ENCODE assay signal across 9 mouse cellular contexts in genomic region chr4:133309948-133310347, GRCm38 (mm10). TPM values are rescaled to one million over a fixed set of nuclear protein-coding genes. Genes with fewer than 3 reads are reported as not detected.
DNase-seq lines count a peak whose midpoint lies in the region; ATAC-seq lines count a peak whose summit lies in the region.
"Had no signal": no experiment of that assay in that cellular context is flagged by ENCODE, and none has a peak within 500 bp of the region (broad histone marks: within the 10 kb centered on the region; RNA-seq: fewer than 3 reads in every experiment).

No protein-coding gene starts in this region.

- H3K4me3 ChIP-seq in intestine, embryonic 14.5 days (ENCODE audit: low read depth, low read length), result no peak overlapping the region
- H3K4me3 ChIP-seq in intestine, embryonic 16.5 days (ENCODE audit: low read length), result no peak overlapping the region
- H3K4me3 ChIP-seq: stomach, embryonic 15.5 days had no signal

- WGBS in intestine, embryonic 14.5 days, result 1% methylated on average over 3 of the region's 3 CpGs
- 0% methylated on average over 3 of the region's 3 CpGs for WGBS in intestine, embryonic 16.5 days

- H3K9ac ChIP-seq in intestine, embryonic 14.5 days (ENCODE audit: low read length), result no peak overlapping the region
- no peak overlapping the region for H3K9ac ChIP-seq in intestine, embryonic 16.5 days (ENCODE audit: low read depth, low read length)
- H3K9ac ChIP-seq: stomach, embryonic 15.5 days had no signal

- H3K27ac ChIP-seq in intestine, embryonic 14.5 days (ENCODE audit: low read depth), result no peak overlapping the region
- no peak overlapping the region for H3K27ac ChIP-seq in intestine, embryonic 16.5 days (ENCODE audit: low read length)
- H3K27ac ChIP-seq: stomach, embryonic 15.5 days had no signal

- ATAC-seq in intestine, embryonic 14.5 days (replicated peaks; ENCODE audit: low FRiP score, low TSS enrichment, low read depth), result no peak
- no peak for ATAC-seq in intestine, embryonic 16.5 days
- ATAC-seq in erythroblast, adult 5-6 weeks (replicated peaks; ENCODE audit: low FRiP score, poor library complexity, severe bottlenecking), result peak; percentile 86

- no peak overlapping the region for H3K4me2 ChIP-seq in intestine, embryonic 14.5 days (ENCODE audit: low read length)
- no peak overlapping the region for H3K4me2 ChIP-seq in intestine, embryonic 16.5 days (ENCODE audit: low read depth, low read length)
- H3K4me2 ChIP-seq: stomach, embryonic 15.5 days had no signal

- H3K9me3 ChIP-seq in intestine, embryonic 14.5 days (ENCODE audit: control insufficient read depth, low read length), result no peaks in the 10 kb centered on the region
- H3K9me3 ChIP-seq in intestine, embryonic 16.5 days (ENCODE audit: control insufficient read depth, low read length), result no peaks in the 10 kb centered on the region
- H3K9me3 ChIP-seq: stomach, embryonic 15.5 days had no signal

- intact Hi-C loops in left cerebral cortex, postnatal 4 days (cut with DNase I), result loop anchor here (2.0 kb wide), 1 partner anchor 141 kb away; no protein-coding TSS in a partner anchor

- peak; percentile 98 for DNase-seq in intestine, embryonic 14.5 days (ENCODE audit: low spot score)
- peak; percentile 79 to 84 for DNase-seq in adrenal gland, postnatal 4 days (ENCODE audit: low spot score in 2 of 2)
- DNase-seq in hindlimb bud, embryonic 11.5 days (ENCODE audit: extremely low spot score, low read depth, low spot score), result peak; percentile 61
- peak; percentile 90 for DNase-seq in left cerebral cortex, postnatal 4 days
- DNase-seq in ovary, postnatal 10 days (ENCODE audit: low spot score), result peak; percentile 90
- DNase-seq in thymus, postnatal 10 days (ENCODE audit: low spot score in 2 of 2), result peak; percentile 70 to 92

- H3K36me3 ChIP-seq in intestine, embryonic 14.5 days (ENCODE audit: control insufficient read depth, insufficient read depth, low read length), result peaks cover 23% of the 10 kb centered on the region
- no peaks in the 10 kb centered on the region for H3K36me3 ChIP-seq in intestine, embryonic 16.5 days (ENCODE audit: control insufficient read depth, insufficient read depth, low read length)

- no peaks in the 10 kb centered on the region for H3K4me1 ChIP-seq in intestine, embryonic 14.5 days (replicated peaks; ENCODE audit: control insufficient read depth, insufficient read depth, low read length)
- 0 out of 2 replicates have a peak, but pooled peaks cover under 1% of the 10 kb centered on the region for H3K4me1 ChIP-seq in intestine, embryonic 16.5 days (ENCODE audit: control insufficient read depth, insufficient read depth, low read length)
- H3K4me1 ChIP-seq: stomach, embryonic 15.5 days had no signal

- H3K27me3 ChIP-seq in intestine, embryonic 14.5 days (replicated peaks; ENCODE audit: control insufficient read depth, insufficient read depth, low read length), result no peaks in the 10 kb centered on the region
- no peaks in the 10 kb centered on the region for H3K27me3 ChIP-seq in intestine, embryonic 16.5 days (replicated peaks; ENCODE audit: control insufficient read depth, insufficient read depth, low read length)
- H3K27me3 ChIP-seq: stomach, embryonic 15.5 days had no signal

RNA-seq across cellular contexts. Expression of gene Tmem222, which starts 32.4 kb away (rescaled TPM):
- polyA plus RNA-seq in intestine, embryonic 14.5 days (2014; fragmentation: Nextera tagmentation; extraction: Ambion mirVana), result 84.6 and 89.7 TPM in 2 replicates
- 69.8 and 75.7 TPM in 2 replicates for polyA plus RNA-seq in intestine, embryonic 16.5 days (2015; fragmentation: Nextera tagmentation; extraction: Ambion mirVana)
- total RNA-seq in adrenal gland, postnatal 4 days (2021), result 10 to 100 TPM; 65.5 to 78.0 TPM
- 9.8 and 22.3 TPM in 2 replicates for total RNA-seq in erythroblast, adult 5-6 weeks (2015; ENCODE audit: low replicate concordance)
- 1.5 and 6.7 TPM in 2 replicates for total RNA-seq in erythroblast, adult 5-6 weeks (2017; ENCODE audit: low replicate concordance)
- total RNA-seq in left cerebral cortex, postnatal 4 days (2021), result 10 to 100 TPM; 73.7 to 74.9 TPM

RNA-seq across cellular contexts. Expression of gene Wdtc1, which starts 43.3 kb away (rescaled TPM):
- polyA plus RNA-seq in intestine, embryonic 14.5 days (2014; fragmentation: Nextera tagmentation; extraction: Ambion mirVana), result 16.7 and 18.2 TPM in 2 replicates
- 11.4 and 12.8 TPM in 2 replicates for polyA plus RNA-seq in intestine, embryonic 16.5 days (2015; fragmentation: Nextera tagmentation; extraction: Ambion mirVana)
- total RNA-seq in adrenal gland, postnatal 4 days (2021), result 10 to 100 TPM; 36.3 to 39.9 TPM
- total RNA-seq in erythroblast, adult 5-6 weeks (2015; ENCODE audit: low replicate concordance), result 8.6 and 9.6 TPM in 2 replicates
- 8.4 and 18.3 TPM in 2 replicates for total RNA-seq in erythroblast, adult 5-6 weeks (2017; ENCODE audit: low replicate concordance)
- 10 to 100 TPM; 52.0 to 52.9 TPM for total RNA-seq in left cerebral cortex, postnatal 4 days (2021)

RNA-seq across cellular contexts. Expression of gene Sytl1, which starts 47.0 kb away (rescaled TPM):
- polyA plus RNA-seq in intestine, embryonic 14.5 days (2014; fragmentation: Nextera tagmentation; extraction: Ambion mirVana), result 1.5 and 2.2 TPM in 2 replicates
- polyA plus RNA-seq in intestine, embryonic 16.5 days (2015; fragmentation: Nextera tagmentation; extraction: Ambion mirVana), result 3.0 and 4.0 TPM in 2 replicates
- 1 to 10 TPM; 1.5 to 2.4 TPM for total RNA-seq in adrenal gland, postnatal 4 days (2021)
- total RNA-seq in erythroblast, adult 5-6 weeks (2015; ENCODE audit: low replicate concordance), result 0.96 and 1.0 TPM in 2 replicates
- total RNA-seq in erythroblast, adult 5-6 weeks (2017; ENCODE audit: low replicate concordance), result 0.28 and 1.4 TPM in 2 replicates
- total RNA-seq in left cerebral cortex, postnatal 4 days (2021), result under 1 TPM; 0.42 to 0.44 TPM

RNA-seq across cellular contexts. Expression of gene Slc9a1, which starts 59.6 kb away (rescaled TPM):
- 11.0 and 11.6 TPM in 2 replicates for polyA plus RNA-seq in intestine, embryonic 14.5 days (2014; fragmentation: Nextera tagmentation; extraction: Ambion mirVana)
- 9.1 and 9.2 TPM in 2 replicates for polyA plus RNA-seq in intestine, embryonic 16.5 days (2015; fragmentation: Nextera tagmentation; extraction: Ambion mirVana)
- 10 to 100 TPM; 52.9 to 54.4 TPM for total RNA-seq in adrenal gland, postnatal 4 days (2021)
- 6.5 and 9.8 TPM in 2 replicates for total RNA-seq in erythroblast, adult 5-6 weeks (2015; ENCODE audit: low replicate concordance)
- total RNA-seq in erythroblast, adult 5-6 weeks (2017; ENCODE audit: low replicate concordance), result 5.9 and 8.3 TPM in 2 replicates
- 10 to 100 TPM; 30.4 to 36.2 TPM for total RNA-seq in left cerebral cortex, postnatal 4 days (2021)
